Mouse (Mus musculus): ENCODE data around the gene Calcoco2.
A peak's percentile ranks its signal among the peaks of the same experiment; 100 is the strongest.

Calcoco2 gene

GRCm38 (mm10) chr11:96080736-96081135, 31.0 kb downstream of the Calcoco2 start:
- no peak for DNase-seq (ENCODE audit: low spot score in 2 of 2)

DNA sequence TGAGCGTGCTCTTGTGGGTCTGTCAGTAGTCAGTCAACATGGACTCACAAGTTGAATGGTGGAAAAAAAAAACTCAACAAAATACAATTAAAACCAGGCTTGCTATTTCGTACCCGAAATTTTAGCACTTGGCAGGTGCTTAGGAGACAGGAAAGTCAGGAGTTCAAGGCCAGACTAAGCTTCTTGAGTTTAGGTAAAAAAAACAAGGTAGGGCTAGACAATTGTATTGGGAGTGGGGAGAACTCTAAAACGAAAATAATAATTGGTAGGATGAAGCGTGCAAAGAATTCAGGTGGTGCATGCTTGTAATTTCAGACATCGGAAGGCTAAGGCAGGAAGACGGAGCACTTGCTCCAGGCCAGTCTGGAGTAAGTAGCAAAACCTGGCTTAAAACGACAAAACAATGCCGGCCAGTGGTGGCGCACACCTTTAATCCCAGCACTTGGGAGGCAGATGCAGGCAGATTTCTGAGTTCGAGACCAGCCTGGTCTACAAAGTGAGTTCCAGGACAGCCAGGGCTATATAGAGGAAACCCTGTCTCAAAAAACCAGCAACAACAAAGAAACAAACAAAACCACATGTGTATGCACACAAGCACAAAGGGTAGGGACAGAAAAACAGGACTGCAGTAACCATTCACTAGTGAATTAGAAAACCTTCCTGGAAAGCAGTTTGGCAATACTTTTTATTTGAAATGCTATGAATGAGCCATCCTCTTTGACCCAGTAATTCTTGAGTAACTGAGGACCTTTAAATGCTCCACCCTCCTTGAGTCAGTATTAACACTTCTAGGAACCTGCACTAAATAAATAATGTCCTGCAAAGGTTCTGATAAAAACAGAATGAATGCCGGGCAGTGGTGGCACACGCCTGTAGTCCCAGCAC, 35.3 kb downstream of the Calcoco2 start:
- DNase-seq (ENCODE audit: low spot score in 2 of 2), result no peak

GRCm38 (mm10) chr11:96075509-96076220, 36.1 kb downstream of the Calcoco2 start, which contains the start of gene Atp5g1:
Gene Atp5g1, minus strand, starts transcription at chr11:96075670.
- DNase-seq (ENCODE audit: low spot score in 2 of 2), result peak; percentile 93 to 94

DNA sequence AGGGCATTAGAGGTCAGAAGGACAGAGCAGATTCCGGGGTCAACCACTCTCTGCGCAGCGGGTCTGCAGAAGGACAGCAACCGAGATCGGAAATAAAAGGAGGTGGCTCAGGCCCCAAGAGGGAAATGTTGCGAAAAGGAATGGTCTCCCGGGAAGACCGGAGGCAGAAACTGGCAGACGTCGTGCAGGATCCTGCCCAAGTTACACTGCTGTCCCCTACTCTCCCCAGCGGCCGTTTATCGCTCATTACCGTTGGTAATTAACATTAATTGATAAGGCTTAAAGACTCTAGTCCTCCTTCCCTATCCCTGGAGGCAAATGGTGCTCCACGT, 36.6 kb downstream of the Calcoco2 start:
- no peak for DNase-seq (ENCODE audit: low spot score in 2 of 2)

- no peak for DNase-seq (ENCODE audit: low spot score in 2 of 2)
Observed at GRCm38 (mm10) chr11:96074351-96075176, 37.2 kb downstream of the Calcoco2 start.

GRCm38 (mm10) chr11:96073295-96073993, 38.3 kb downstream of the Calcoco2 start:
- no peak for DNase-seq (ENCODE audit: low spot score in 2 of 2)

GRCm38 (mm10) chr11:96071013-96071412, 40.8 kb downstream of the Calcoco2 start:
- DNase-seq (ENCODE audit: low spot score in 2 of 2), result no peak

DNA sequence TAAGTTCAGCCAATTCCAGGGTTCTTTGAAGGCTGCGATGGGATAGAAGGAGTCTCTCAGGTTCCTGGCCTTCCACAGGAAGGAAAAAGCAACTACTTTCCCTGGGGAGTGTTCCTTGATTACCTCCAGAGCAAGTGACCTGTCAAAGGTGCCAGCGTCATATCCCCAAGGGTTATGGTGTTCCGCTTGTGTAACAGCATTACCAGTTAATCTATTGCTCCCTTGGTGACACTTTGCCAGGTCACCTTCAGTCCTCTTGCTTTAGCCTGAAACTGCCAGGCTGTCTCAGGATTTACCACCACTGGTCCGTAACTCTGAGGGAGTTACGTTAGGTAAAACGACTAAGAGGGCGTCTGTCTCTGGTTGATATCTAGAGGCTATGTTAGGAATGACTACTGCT, 41.4 kb downstream of the Calcoco2 start:
- no peak for DNase-seq (ENCODE audit: low spot score in 2 of 2)

DNA sequence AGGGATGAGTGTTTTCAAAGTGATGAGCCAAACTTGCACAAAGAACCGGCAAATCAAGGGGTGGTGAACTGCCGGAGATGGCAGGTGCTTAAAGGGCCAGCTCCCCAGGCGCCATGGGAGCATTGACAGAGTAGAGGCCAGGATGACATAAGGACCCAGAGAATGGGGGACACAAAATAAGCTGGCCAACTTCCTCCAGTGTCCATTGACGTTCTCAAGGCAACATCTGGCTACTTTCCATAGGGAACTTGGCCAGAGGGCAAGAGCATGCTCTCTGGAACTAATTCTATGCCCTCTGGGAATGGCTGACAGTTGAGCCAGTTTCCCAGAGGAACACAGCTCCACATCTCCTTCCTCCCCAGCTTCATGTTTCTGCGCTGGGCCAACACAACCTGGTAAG, 43.5 kb downstream of the Calcoco2 start:
- no peak for DNase-seq (ENCODE audit: low spot score in 2 of 2)

GRCm38 (mm10) chr11:96065215-96065911, 46.4 kb downstream of the Calcoco2 start, which contains the start of gene Ube2z:
Gene Ube2z, minus strand, starts transcription at chr11:96065388.
- DNase-seq (ENCODE audit: low spot score in 2 of 2), result peak; percentile 97 to 98

GRCm38 (mm10) chr11:96064521-96065214, 47.1 kb downstream of the Calcoco2 start:
- DNase-seq (ENCODE audit: low spot score in 2 of 2), result peak; percentile 15 to 35

DNA sequence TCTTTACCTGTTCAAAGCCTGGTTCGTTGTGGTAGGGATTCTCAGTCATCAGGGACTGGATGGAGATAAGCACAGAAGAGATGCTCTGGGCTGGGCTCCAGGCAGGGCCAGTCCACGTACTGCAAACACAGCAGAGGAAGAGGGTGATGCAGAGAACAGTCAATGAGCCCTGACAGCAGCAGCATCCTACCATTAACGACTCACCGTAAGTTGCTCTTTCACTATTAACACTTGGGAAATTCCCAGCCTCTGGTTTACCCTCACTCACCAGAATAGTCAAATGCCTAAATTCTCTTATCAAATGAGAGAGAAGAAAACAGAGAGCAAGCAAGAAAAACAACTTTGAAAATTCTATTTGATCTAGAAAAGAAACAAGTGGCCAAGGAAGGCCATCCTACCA, 53.5 kb downstream of the Calcoco2 start:
- no peak for DNase-seq (ENCODE audit: low spot score in 2 of 2)

- DNase-seq (ENCODE audit: low spot score in 2 of 2), result no peak
Observed at GRCm38 (mm10) chr11:96050854-96051253, 60.9 kb downstream of the Calcoco2 start.

GRCm38 (mm10) chr11:96049939-96050338, 61.8 kb downstream of the Calcoco2 start:
- no peak for DNase-seq (ENCODE audit: low spot score in 2 of 2)
